Comparison of ENCODE assay signal across 9 mouse cellular contexts in the genomic region with DNA sequence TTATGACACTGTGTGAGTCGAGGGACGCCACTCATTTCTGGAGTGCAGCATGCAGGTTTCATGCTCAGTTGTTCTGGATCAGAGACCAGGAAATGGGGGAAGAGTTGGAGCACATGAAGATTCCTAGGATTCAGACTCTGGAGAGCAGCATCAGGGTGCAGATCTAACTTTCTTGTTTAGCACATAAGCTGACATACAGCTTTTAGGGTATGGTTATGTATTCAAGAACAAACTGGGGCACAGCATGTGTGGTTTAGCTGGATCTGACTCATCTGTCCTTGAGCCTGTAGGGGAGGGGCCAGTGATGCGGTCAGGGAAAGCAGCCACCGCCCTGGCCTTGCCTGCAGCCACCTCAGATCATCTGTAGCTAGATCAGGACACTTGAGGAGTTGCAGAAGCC. TPM values are rescaled to one million over a fixed set of nuclear protein-coding genes. Genes with fewer than 3 reads are reported as not detected.
A peak's percentile ranks its signal among the peaks of the same experiment; 100 is the strongest.
DNase-seq lines count a peak whose midpoint lies in the region; TF ChIP-seq lines count a peak whose summit lies in the region.
"Had no signal": no experiment of that assay in that cellular context is flagged by ENCODE, and none has a peak within 500 bp of the region (broad histone marks: within the 10 kb centered on the region; RNA-seq: fewer than 3 reads in every experiment).

No protein-coding gene starts in this region.

- peaks cover 2% of the 10 kb centered on the region; the same call in 1 of the 2 replicates for H3K36me3 ChIP-seq in kidney, adult 2 months (ENCODE audit: control insufficient read depth, insufficient read depth, low read length)
- peaks cover 83% of the 10 kb centered on the region for H3K36me3 ChIP-seq in megakaryocyte, embryonic 14.5 days (replicated peaks; ENCODE audit: low read length)

- H3K4me1 ChIP-seq in kidney, adult 2 months (ENCODE audit: control insufficient read depth, insufficient read depth, low read length) = no peaks in the 10 kb centered on the region
- H3K4me1 ChIP-seq in megakaryocyte, embryonic 14.5 days = peaks cover 86% of the 10 kb centered on the region
- H3K4me1 ChIP-seq: hindbrain, embryonic 10.5 days had no signal

- intact Hi-C loops in gastrocnemius, postnatal 36 days (cut with DNase I) = no loop called here
- intact Hi-C loops in left cerebral cortex, postnatal 14 days (cut with DNase I) = no loop called here

- DNase-seq in kidney, adult 2 months = peak; percentile 19
- DNase-seq in kidney, adult 11 months = no peak
- peak; percentile 45 for DNase-seq in MN1 (ENCODE audit: low spot score)
- peak; percentile 51 to 64 for DNase-seq in gastrocnemius, postnatal 36 days
- no peak for DNase-seq in frontal cortex, postnatal 14 days (ENCODE audit: low spot score in 2 of 2)
- no peak for DNase-seq in left cerebral cortex, postnatal 14 days (ENCODE audit: low spot score in 2 of 2)
- no peak for DNase-seq in left cerebral cortex, adult 8-10 months (ENCODE audit: low spot score in 2 of 2)

- 62% methylated on average over 4 of the region's 4 CpGs for WGBS in kidney, adult 2 months

- TF ChIP-seq POLR2A in kidney, adult 2 months (IDR thresholded peaks at IDR 0.05; ENCODE audit: low read depth, low read length) = no peak

- no peak overlapping the region for H3K27ac ChIP-seq in kidney, adult 2 months (ENCODE audit: insufficient read depth, low read depth, low read length)
- H3K27ac ChIP-seq: hindbrain, embryonic 10.5 days had no signal

- H3K9me3 ChIP-seq in megakaryocyte, embryonic 14.5 days = no peaks in the 10 kb centered on the region
- H3K9me3 ChIP-seq: hindbrain, embryonic 10.5 days had no signal

- no peak for TF ChIP-seq CTCF in kidney, adult 2 months (conservative IDR thresholded peaks at IDR 0.05; ENCODE audit: insufficient read depth, insufficient read length, low read depth, low read length)

- H3K4me3 ChIP-seq in kidney, adult 2 months (ENCODE audit: insufficient read depth, low read depth, low read length) = no peak overlapping the region
- peak overlapping the region; percentile 68 for H3K4me3 ChIP-seq in megakaryocyte, embryonic 14.5 days (replicated peaks)
- H3K4me3 ChIP-seq: hindbrain, embryonic 10.5 days had no signal

- H3K27me3 ChIP-seq in kidney, adult 2 months (replicated peaks; ENCODE audit: control insufficient read depth, insufficient read depth, low read length) = no peaks in the 10 kb centered on the region
- H3K27me3 ChIP-seq in megakaryocyte, embryonic 14.5 days (replicated peaks) = no peaks in the 10 kb centered on the region

RNA-seq across cellular contexts. Expression of gene Sdccag8, which starts 12.9 kb away (rescaled TPM):
- polyA plus RNA-seq in kidney, adult 2 months (2012; rRNA removed) = 12.8 and 13.3 TPM in 2 replicates
- total RNA-seq in gastrocnemius, postnatal 36 days (2021) = 1 to 10 TPM; 3.0 to 5.7 TPM
- 2.0 and 3.0 TPM in 2 replicates for polyA plus RNA-seq in megakaryocyte, embryonic 14.5 days (2012; ENCODE audit: insufficient read depth, low replicate concordance)
- 10 to 100 TPM; 10.6 to 13.6 TPM for total RNA-seq in left cerebral cortex, postnatal 14 days (2021)
- 10 to 100 TPM; 14.8 to 17.9 (median 15.0) TPM for total RNA-seq in left cerebral cortex, adult 8-10 months (2022)

RNA-seq across cellular contexts. Expression of gene Cep170, which starts 13.5 kb away (rescaled TPM):
- polyA plus RNA-seq in kidney, adult 2 months (2012; rRNA removed) = 2.9 and 3.2 TPM in 2 replicates
- total RNA-seq in gastrocnemius, postnatal 36 days (2021) = 10 to 100 TPM; 16.0 to 17.3 TPM
- polyA plus RNA-seq in megakaryocyte, embryonic 14.5 days (2012; ENCODE audit: insufficient read depth, low replicate concordance) = 1.7 and 3.1 TPM in 2 replicates
- total RNA-seq in left cerebral cortex, postnatal 14 days (2021) = 100 to 1,000 TPM; 125 to 130 TPM
- total RNA-seq in left cerebral cortex, adult 8-10 months (2022) = 100 to 1,000 TPM in 2 of 4 experiments, 10 to 100 TPM in 2; 92.7 to 114 (median 103) TPM

Comparison
In these comparisons a context has a peak if more than half of its experiments do, and no peak if none do; other contexts are left out.
1. DNase-seq: peak in kidney, adult 2 months (single experiment), MN1 (single experiment) and gastrocnemius, postnatal 36 days (2 of 2); none in kidney, adult 11 months (single experiment), frontal cortex, postnatal 14 days (0 of 2), left cerebral cortex, postnatal 14 days (0 of 2) and left cerebral cortex, adult 8-10 months (0 of 2).
2. RNA of gene Cep170, which starts 13.5 kb away (total RNA-seq): 125 to 130 TPM in left cerebral cortex, postnatal 14 days and 92.7 to 114 TPM in left cerebral cortex, adult 8-10 months; 16.0 to 17.3 TPM in gastrocnemius, postnatal 36 days; every median in the first group is over 4 times any median in the second.